Mouse (Mus musculus) heart, postnatal 0 days (tissue): ENCODE measurements at regions not wholly inside any gene's neighbourhood (a gene's known extent, or its start where the extent isn't known, plus 50 kb on each side); places are given as distances from the start of the nearest gene placed in this dataset.

Source experiments
- CTCF ChIP-seq: IDR thresholded peaks from 2 replicates; pipeline ENCODE4 v1.5.1; 2016; ENCODE audit warnings: antibody characterized with exemption, control low read depth, low read depth
- EP300 ChIP-seq: IDR thresholded peaks from 2 replicates; pipeline ENCODE4 v1.6.1; 2016; ENCODE audit warnings: antibody characterized with exemption, low read depth

DNA sequence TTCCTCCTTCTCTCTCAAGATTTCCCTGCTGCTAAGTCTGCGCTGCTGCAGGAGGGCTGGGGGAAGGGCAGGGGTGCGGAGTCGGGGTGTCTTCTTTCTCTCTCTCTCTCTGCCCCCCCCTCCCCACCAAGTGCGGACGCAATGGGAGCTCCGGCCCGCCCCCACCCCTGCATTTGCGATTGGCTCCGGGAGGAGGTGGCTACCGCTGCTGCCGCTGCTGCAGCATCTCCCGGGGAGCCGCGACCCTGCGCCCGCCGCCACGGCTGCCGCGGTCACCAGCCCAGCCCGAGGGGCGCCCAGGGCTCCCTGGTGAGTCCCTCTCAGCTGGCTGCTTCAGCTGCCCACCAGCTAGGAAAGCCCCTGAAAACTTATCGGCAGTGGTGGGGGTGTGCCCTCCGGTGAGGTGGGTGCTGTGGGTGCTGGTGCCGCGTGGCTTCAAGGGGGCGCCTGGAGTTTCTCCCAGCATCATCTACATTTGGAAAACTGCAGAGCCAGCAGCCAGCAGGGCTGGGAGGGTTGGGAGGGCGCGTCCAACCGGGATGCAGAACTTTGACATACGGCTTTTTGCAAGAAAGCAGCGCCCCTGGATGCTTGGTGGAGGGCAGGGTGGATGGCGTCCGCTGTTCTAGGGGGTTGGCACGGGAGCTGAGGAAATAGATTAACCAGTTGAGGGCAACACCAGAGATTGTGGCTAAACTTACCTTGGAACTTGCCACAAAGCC lies 51.6 kb upstream of the Gata5 start:
- TF ChIP-seq EP300 (no peak), CTCF (no peak)
